Mouse (Mus musculus): ENCODE data around the gene Calcoco2.

DNA sequence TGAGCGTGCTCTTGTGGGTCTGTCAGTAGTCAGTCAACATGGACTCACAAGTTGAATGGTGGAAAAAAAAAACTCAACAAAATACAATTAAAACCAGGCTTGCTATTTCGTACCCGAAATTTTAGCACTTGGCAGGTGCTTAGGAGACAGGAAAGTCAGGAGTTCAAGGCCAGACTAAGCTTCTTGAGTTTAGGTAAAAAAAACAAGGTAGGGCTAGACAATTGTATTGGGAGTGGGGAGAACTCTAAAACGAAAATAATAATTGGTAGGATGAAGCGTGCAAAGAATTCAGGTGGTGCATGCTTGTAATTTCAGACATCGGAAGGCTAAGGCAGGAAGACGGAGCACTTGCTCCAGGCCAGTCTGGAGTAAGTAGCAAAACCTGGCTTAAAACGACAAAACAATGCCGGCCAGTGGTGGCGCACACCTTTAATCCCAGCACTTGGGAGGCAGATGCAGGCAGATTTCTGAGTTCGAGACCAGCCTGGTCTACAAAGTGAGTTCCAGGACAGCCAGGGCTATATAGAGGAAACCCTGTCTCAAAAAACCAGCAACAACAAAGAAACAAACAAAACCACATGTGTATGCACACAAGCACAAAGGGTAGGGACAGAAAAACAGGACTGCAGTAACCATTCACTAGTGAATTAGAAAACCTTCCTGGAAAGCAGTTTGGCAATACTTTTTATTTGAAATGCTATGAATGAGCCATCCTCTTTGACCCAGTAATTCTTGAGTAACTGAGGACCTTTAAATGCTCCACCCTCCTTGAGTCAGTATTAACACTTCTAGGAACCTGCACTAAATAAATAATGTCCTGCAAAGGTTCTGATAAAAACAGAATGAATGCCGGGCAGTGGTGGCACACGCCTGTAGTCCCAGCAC is 35.3 kb downstream of the Calcoco2 start:
- no peak for TF ChIP-seq GATA1 (IDR thresholded peaks at IDR 0.05; ENCODE audit: low read length)
- TF ChIP-seq TAL1 (IDR thresholded peaks at IDR 0.05; ENCODE audit: low read length): no peak
